Mouse (Mus musculus): ENCODE data around the gene Usp49. TPM values are rescaled to one million over a fixed set of nuclear protein-coding genes. Genes with fewer than 3 reads are reported as not detected.

Gene Usp49
- 2.6 TPM for polyA plus RNA-seq (2017; shearing (Covaris generic))

DNA sequence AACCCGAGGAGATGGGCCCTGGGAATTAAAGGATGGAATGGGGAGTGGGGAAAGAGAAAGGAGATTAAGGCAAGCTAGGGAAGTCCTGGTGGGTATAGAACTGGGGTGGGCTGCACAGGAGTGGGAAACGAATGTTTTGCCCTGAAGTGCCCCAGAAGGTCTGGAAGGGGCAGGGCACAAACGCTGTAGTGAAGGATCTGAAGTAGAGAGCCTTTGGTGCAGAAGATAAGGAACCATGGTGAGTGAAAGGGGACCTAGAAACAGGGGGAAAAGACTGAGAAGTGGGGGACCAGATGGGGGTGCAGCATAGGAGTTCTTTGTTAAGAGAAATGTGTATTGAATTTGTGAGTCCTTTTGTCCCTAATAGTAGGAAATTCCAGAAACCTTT is at the start of gene Usp49:
TSS of gene Usp49 (plus strand) at position 13 of the 388 bp plus-strand sequence.

DNA sequence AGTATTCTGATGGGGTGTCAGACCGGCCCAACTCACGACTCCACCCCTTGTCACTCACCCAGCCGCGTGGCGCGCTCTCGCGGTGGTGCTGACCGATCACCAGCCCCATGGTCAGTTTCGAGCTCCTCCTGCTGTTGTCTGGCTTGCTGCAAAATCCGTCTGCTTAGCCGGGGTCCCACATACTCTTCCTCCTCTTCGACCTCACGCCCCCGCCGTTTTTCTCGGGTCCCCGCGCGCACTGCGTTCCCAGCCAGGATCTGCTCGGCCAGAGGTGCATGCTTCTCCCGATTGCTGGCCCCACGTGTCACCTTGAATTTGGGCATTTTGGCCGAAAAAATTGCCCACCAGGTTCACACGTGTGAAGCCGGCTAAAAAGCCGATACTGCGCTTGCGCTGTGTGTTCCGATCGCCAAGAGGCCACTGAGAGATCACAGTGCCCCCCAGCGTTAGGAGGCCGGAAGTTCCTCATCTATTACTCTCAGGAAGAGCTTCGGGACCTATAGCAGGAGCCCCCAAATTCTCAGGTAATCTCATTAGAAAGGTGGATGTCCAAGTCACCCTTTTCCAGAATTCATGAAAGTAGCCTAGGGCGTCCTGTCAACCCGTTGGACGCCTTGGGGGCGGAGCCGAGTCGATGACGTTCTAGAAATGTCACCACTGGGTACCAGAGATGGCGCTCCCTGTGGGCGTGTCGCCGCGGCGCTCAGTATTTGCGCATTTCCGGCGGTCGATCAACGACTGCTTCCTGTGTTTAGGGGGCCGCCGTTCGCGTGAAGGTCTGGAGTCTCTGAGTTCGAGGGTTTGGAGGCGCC is 19.4 kb upstream of the Usp49 start, which contains the start of the genes Bysl, Med20 and Gm20517:
TSS of gene Bysl (minus strand) at position 644 of the 812 bp plus-strand sequence.
TSS of gene Med20 (plus strand) at position 734 of the 812 bp plus-strand sequence.
TSS of gene Gm20517 (plus strand) at position 741 of the 812 bp plus-strand sequence.

DNA sequence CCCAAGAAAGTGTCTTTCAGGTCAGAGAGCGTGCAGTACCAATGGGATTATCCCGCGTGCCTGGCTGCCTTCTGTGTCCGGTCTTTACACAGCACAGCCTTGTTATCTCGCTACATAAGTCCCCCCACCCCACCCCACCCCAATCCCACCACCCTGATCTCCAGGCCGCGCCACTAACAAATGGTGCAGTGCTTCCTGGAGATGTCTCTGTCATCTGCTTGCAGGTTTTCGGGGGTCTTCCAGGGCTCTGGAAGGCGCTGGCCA is 57.8 kb downstream of the Usp49 start, which contains the start of gene Tomm6:
TSS of gene Tomm6 (minus strand) at position 43 of the 264 bp plus-strand sequence.

DNA sequence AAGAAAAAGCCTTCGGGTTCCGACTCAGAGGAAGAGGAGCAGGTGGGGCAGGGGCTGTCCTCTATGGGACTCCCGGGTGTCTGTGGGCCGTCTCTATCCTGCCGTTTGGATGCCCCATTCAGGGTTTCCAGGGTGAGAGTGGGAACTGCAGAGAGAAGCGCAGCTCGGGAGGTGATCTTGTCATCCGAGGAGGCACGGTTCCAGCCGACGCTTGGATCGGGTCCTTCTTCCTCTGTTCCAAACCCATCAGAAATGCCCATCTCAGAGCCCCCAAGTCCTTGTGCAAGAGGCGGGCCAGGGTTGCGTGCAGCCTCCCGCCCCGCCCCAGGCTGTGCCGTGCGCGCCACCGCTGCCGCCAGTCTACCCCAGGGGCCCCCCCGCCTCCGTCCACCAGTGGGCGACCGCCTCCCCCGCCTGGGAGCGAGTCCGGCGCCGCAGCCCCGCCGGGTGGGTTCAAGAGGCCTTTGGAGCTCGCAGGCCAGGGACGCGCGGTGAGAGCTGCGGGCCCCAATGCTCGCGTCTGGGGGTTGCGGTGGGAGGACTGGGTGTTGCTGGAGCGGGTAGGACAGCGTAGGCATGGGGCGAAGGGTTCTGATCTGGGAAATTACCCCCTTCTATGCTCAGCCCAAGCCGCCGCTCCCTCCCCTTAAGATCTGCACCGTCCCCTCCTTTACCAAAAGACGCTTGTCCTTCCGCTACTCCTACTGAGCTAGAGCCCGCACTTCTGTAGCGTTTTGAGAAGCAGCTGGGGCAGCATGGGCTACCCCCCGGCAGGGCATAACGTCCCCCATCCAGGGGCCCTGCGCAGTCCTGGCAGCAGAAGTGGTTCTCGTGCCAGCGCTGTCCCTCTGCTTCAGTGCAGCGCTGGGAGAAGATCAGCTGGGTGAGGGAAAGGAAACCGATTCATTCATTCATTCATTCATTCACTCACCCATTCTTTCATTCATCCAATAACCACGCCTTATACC is 58.4 kb downstream of the Usp49 start, which contains the start of gene Frs3:
TSS of gene Frs3 (plus strand) at position 423 of the 968 bp plus-strand sequence.

DNA sequence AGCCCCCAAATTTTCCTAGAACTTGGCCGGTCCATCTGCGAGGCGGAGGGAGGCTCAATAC is 63.8 kb downstream of the Usp49 start, which contains the start of gene Gm21981:
TSS of gene Gm21981 (minus strand) at position 14 of the 61 bp plus-strand sequence.

DNA sequence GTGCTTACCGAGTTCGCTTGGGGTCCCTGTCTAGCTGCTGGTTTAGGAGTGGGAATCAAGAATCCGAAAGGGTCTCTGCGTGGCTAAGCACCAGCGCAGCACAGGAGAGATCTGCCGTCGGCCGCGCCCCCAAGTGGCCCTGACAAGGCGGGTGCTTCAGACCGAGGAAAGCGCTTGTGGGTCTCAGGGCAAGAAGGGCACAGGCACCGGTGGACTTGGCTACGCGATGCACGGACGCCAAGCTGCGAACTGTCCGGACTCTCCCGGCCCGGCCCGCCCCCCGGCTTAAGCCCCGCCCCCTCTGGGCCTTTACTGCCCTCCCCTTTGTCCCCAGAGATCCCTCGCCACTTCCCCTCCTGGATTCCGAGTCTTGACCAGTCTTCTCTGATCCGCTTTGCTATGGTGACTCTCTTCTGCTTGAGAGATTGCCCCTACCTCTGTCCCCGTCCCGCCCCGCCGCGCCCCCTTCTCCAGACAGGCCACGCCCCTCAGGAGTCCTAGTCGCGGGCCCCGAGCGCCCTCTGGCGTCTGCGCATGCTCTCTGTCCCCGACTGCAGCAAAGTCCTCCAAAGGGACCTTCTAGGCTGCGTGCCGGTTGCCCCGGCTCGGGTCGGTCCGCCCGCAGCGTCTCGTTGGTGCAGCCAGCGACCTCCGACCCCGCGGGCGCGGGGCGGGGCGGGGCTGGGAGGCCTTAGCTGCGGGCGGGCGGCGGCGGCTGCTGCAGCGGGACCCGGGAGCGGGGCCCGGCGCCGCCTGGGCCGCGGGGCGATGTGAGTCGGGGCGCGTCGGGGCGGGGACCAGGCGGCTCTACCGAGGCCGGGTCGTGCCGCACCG is 64.2 kb downstream of the Usp49 start, which contains the start of gene Prickle4:
TSS of gene Prickle4 (minus strand) at position 234 of the 834 bp plus-strand sequence.

DNA sequence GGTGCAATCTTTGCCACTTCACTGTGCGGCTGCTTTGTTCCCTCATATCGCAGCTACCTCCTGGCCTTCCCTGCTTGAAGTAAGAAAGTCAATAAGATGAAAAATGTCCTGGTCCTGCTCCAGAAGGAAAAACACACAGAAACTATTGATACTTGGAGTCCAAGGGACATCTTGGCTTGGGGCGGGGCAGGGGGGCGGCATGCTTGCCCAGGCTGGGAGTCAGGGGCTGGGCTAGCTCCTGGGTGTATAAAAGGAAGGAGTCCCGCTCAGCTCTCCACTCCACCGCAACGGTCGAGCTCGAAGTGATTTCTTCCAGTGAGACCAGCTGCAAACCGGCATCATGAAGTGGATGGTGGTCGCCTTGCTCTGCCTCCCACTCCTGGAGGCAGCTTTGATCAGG is 96.1 kb downstream of the Usp49 start, which contains the start of gene Pgc:
TSS of gene Pgc (plus strand) at position 277 of the 400 bp plus-strand sequence.

Other genes with a start within 250 kb of the Usp49 start
- 1.3 TPM for gene Guca1b, start 245.3 kb upstream of the Usp49 start, polyA plus RNA-seq (2017; shearing (Covaris generic))
- not detected for gene Guca1a, start 230.1 kb upstream of the Usp49 start, polyA plus RNA-seq (2017; shearing (Covaris generic))
- gene AI661453, start 194.1 kb upstream of the Usp49 start, polyA plus RNA-seq (2017; shearing (Covaris generic)), result not detected
- not detected for gene 1700001C19Rik, start 193.3 kb upstream of the Usp49 start, polyA plus RNA-seq (2017; shearing (Covaris generic))
- 76.8 TPM for gene Taf8, start 128.4 kb upstream of the Usp49 start, polyA plus RNA-seq (2017; shearing (Covaris generic))
- 288 TPM for gene Ccnd3, start 125.6 kb upstream of the Usp49 start, polyA plus RNA-seq (2017; shearing (Covaris generic))
- 15.7 TPM for gene Bysl, start 19.2 kb upstream of the Usp49 start, polyA plus RNA-seq (2017; shearing (Covaris generic))
- 42.6 TPM for gene Med20, start 19.1 kb upstream of the Usp49 start, polyA plus RNA-seq (2017; shearing (Covaris generic))
- 3.2 TPM for gene Gm20517, start 19.1 kb upstream of the Usp49 start, polyA plus RNA-seq (2017; shearing (Covaris generic))
- 199 TPM for gene Tomm6, start 57.7 kb downstream of the Usp49 start, polyA plus RNA-seq (2017; shearing (Covaris generic))
- 2.0 TPM for gene Frs3, start 58.3 kb downstream of the Usp49 start, polyA plus RNA-seq (2017; shearing (Covaris generic))
- gene Gm21981, start 63.8 kb downstream of the Usp49 start, polyA plus RNA-seq (2017; shearing (Covaris generic)), result not detected
- gene Prickle4, start 64.0 kb downstream of the Usp49 start, polyA plus RNA-seq (2017; shearing (Covaris generic)), result not detected
- not detected for gene Pgc, start 96.2 kb downstream of the Usp49 start, polyA plus RNA-seq (2017; shearing (Covaris generic))
- gene Tfeb, start 106.3 kb downstream of the Usp49 start, polyA plus RNA-seq (2017; shearing (Covaris generic)), result 26.9 TPM
- not detected for gene Mdfi, start 204.0 kb downstream of the Usp49 start, polyA plus RNA-seq (2017; shearing (Covaris generic))